Mouse (Mus musculus): ENCODE data around the gene Nsmf.

DNA sequence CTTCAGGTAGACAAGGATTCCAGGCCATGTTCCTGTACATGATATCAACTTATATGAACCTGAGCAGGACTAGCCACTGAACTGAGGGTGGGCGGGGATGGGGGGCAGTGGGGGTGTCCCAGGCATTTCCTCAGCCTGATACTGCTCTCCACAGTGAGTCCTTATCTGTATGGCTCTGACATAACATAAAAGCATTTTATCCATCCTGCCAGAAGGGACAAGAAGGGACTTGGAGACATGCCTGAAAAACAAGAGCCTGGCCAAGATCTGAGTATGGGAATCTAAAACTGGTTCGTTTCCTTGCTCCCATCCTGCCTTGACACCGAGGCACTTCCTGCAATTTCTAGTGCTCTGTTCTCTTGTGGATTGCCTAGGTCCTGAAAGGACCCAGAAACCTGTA lies 51.9 kb downstream of the Nsmf start:
- TF ChIP-seq CTCF (IDR thresholded peaks at IDR 0.05; ENCODE audit: extremely low read depth, insufficient read depth, low read length), result no peak
- TF ChIP-seq POLR2A (IDR thresholded peaks at IDR 0.05; ENCODE audit: extremely low read depth, insufficient read depth, low read length), result no peak

Data from cortical plate, adult 2 months (tissue).